Comparison of ENCODE assay signal across 14 mouse cellular contexts in genomic region chr19:27087344-27087743, GRCm38 (mm10).
"Had no signal": no experiment of that assay in that cellular context is flagged by ENCODE, and none has a peak within 500 bp of the region (broad histone marks: within the 10 kb centered on the region; RNA-seq: fewer than 3 reads in every experiment).

No protein-coding gene starts in this region.

- DNase-seq: lung, adult 18-20 months; lung, embryonic 14.5 days; lung, postnatal 10 days; lung, postnatal 4 days; retina, postnatal 1 day; right cerebral cortex, adult 18-20 months; right cerebral cortex, postnatal 25 days; right cerebral cortex, postnatal 4 days; spleen, adult 18-20 months; thymus, adult 18-20 months; thymus, postnatal 14 days; thymus, postnatal 36 days had no signal

- ATAC-seq: midbrain, embryonic 13.5 days; midbrain, embryonic 15.5 days had no signal
